Mouse (Mus musculus) CD8-positive naive resting alpha-beta T cell, adult 2 months (primary cell): ENCODE data around the gene Bpnt1.

Experiments
- DNase-seq, 2 experiments: peaks; one replicate each; pipeline ENCODE4 v3.0.0; 2022; ENCODE audit warnings: low read depth in 2 of 2, low spot score in 2 of 2

The Bpnt1 gene

DNA sequence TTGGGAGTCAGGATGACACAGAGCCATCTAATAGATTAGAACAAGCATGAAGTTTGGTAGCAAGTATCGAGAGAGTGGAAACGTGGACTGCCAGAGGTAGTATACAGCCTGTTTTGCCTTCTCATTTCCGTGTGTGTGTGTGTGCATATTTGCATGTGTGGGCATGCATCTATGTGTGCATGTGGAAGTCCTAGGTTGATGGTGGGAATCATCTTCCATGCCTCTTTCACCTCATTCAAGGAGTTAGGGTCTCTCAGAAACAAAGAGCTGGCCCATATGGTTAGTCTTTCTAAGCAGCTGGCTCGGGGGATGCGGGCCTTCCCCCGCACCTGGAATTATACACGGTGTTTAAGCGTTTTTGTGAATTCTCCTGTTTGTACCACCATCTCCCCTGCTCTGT lies 2.1 kb upstream of the Bpnt1 start:
- DNase-seq = no peak

DNA sequence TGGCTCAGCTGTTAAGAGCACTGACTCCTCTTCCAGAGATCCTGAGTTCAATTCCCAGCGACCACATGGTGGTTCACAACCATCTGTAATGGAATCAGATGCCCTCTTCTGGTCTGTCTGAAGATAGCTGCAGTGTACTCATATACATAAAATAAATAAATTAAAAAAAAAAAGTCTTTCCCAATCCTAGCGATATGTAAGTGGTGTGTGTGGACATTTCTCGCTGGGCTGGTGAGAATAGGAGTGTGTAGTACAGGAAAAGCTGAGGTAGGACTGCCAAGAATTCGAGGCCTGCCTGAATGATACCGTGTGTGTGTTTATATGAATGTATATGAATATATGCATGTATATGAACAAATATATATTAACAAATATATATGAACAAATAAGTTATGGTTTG lies 585 bp upstream of the Bpnt1 start:
- no peak for DNase-seq

DNA sequence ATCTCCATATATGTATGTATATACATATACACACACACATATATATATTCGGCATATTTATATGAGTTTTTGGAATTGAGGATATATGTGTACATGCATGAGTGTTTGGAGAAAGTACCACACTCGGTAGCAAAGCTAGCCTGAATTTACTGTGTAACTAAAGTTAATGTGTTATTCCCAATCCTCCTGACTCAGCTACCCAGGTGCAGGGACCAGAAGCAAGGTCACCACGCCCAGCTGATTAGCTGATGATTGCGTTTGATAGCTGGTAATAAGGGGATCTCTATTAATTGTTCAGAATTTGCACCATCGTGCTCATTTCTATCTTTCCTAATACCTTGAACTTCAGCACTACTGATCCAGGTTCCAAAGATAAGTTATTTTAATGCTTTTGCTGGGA lies 1.7 kb downstream of the Bpnt1 start:
- no peak for DNase-seq

DNA sequence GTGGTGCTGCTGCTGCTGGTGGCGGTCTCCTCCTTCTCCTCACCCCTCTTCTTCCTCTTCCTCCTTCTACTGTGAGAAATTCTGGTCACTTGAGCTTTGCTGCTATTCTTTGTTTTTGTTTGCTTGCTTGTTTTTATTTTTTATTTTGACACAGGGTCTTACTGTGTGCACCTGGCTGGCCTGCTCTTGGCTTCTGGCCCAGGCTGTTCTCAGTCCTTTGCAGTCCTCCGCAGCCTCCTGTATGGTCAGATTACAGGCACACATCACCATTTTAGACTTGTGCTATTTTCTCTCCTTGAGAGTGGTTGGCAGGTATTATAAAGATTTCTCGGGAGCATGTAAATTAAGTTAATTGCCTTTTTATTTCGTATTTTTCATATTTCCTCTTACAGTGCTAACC lies 2.2 kb downstream of the Bpnt1 start:
- DNase-seq = no peak

DNA sequence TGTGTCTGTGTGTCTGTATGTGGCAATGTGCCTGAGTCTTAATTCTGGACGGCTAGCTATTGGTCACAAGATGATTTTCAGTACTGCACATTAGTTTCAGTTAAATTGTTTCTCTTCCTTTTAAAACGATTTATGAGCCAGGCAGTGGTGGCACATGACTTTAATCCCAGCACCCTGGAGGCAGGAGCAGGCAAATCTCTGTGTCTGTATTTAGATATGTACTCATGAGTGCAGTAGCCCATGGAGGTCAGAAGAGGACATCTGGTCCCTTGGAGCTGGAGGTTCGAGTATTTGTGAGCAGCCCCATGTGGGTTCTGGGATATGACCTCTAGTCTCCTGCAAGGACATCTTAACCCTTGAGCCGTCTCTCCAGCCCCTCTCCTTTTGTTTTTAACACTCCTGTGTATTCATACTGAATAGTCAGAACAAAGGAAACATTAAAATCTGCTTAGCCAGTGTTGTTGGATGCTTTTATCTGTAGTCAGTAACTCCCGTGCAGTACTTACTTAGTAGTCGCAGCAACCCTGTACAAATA lies 3.3 kb downstream of the Bpnt1 start:
- DNase-seq = no peak

DNA sequence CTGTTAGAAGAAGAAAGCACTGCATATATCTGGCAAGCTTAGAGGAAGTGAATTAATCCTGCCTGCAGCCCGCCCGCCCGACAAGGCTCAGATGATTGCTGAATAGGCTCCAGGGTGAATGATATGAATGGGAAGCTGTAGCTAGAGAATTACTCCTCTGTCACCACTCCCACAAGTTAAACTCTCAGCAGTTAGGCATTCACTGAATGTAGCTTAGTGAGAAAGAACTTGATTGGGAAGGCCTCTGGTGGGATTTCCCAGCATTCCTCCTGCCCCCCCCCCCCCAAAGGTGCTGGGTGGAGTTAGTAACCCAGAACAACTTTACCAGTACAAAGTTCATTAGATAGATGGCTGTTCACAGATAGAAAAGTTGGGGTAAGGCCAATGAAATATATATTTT lies 4.6 kb downstream of the Bpnt1 start:
- DNase-seq = no peak

DNA sequence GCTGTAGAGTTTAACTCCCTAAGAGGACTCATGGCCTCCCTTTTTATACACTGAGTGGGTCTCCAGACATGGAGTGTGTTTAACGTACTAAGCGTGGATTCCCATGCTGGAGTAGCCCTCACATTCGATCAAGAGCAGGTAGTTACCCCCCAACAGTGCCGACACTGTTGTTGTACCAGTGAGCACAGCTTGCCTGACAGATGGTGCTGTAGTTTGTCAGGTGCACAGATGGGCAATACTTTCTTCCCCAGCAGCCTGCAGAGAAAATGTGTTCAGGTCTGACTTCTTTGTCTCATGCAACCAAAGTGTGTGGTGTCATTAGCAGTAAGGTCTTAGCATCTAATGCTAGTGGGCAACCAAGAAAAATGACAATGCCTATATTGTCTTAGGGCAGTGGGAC lies 10.5 kb downstream of the Bpnt1 start:
- DNase-seq = no peak

DNA sequence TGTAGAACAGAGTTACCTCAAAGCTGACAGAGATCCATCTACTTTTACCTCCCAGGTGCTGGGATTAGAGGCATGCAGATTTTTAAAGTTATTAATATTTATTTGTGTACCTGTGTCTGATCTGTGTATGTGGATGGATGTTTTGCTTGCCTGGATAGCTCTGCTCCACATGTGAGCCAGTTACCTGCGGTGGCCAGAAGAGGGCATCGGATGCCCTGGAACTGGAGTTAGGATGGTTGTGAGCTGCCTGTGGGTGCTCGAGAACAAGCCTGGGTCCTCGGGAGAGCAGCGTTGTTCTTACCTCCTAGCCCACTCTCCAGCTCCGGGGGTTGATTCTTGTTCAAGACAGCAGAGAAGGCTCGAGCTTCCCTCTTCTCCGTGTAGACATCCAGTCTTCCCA lies 11.5 kb downstream of the Bpnt1 start:
- DNase-seq = no peak

DNA sequence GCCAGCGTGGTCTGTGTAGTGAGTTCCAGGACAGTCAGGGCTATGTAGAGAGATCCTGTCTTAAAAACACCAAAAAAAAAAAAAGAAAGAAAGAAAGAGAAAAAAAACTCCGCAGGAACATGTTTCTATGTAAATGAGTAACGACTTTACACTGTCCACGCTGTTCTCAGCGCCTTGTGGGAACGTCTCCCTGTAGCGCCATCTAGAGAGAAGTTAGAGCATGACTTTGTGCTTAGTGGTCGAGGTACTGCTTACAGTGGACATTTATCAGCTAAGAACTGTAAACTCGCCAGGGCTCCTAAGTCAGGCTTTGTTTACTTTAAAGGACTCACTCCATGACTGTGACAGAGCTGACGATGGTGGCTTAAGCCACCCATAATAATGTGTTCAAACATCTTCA lies 14.2 kb downstream of the Bpnt1 start:
- DNase-seq = no peak

DNA sequence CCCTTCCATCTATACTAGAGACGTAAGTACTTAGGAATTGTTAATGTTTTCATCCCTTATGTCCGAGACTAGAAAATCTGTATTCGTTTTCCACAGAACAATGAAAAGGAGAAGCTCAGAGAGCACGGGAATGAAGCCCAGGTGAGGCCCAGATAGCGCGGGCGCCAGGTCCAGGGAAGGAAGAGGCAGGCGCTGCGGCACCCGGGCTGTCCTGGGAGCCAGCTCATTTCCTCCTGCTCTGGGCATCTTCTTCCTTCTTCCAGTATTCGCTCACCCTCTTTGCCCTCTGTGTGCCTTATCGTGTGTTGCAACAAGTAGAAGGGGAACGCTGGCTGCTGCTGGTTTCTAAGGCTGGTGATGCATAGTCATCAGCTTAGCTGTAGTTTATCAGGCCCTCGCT lies 17.8 kb downstream of the Bpnt1 start:
- DNase-seq = no peak

DNA sequence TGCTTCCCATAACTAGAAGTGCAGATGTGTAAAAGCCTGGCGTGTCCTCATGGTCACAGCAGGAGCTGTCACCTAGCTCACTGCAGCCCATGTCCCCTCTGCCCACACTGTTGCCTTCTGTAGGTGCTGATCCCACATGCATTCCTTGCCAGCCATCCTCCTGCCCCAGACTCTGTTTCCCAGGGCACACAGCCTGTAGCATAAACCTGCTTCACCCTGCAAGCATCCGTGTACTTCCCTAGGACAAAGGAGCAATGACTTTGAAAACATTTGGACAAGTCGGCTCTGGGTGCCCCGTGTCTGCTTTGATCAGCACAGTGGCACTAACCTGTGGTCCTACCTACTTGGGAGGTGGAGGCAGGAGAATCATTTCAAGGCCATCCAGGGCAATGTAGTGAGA lies 18.7 kb downstream of the Bpnt1 start:
- DNase-seq = no peak

DNA sequence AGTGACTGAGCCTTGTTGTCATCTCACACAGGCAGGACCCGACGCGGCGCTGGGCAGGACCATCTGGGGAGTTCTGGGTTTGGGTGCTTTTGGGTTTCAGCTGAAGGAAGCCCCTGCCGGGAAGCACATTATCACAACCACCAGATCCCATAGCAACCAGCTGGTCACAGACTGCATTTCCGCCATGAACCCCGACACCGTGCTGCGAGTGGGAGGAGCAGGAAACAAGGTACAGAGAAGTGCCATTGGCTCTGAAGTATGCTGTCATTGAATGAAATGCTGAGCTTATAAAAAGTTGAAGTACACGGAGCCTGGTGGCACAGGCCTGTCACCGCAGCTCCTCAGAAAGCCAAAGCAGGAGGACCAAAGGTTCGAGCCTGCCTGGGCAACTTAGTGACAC lies 20.2 kb downstream of the Bpnt1 start:
- peak in 1 of 2 experiments; percentile 11 for DNase-seq

DNA sequence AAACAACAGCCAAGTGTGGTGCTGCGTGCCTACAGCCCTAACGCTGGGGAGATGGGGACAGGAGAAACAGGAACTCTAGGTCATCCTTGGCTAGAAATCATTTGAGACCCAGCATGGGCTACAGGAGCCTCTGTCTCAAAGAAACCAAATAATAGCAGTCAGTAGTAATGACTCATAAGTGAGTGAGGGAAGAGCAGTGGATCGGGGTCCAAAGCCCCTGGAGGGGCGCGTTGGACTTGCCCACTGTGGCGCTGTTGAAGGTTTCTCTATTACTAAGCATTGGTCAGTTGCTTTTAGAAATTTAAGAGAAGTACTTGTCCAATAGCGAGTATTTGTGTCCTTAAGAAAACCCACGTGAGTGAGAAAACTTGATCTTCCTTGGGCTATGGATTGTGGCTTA lies 21.4 kb downstream of the Bpnt1 start:
- DNase-seq = no peak

DNA sequence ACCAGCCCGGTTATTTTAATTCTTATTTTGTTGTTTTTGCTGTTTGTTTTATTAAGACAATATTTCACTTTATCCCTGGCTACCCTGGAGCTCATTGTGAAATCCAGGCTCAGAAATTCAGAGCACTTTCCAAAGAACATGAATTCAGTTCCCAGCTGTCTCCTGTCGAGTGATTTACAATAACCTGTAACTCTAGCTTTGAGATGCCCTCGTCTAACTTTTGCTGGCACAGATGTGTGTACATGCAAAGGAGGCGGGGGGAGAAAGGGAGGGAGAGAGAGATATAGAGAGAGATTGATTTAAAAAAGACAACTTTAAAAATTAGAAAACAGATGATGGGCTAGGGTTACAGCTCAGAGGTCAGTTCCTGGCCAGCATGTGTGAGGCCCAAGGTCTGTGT lies 22.8 kb downstream of the Bpnt1 start:
- no peak for DNase-seq

DNA sequence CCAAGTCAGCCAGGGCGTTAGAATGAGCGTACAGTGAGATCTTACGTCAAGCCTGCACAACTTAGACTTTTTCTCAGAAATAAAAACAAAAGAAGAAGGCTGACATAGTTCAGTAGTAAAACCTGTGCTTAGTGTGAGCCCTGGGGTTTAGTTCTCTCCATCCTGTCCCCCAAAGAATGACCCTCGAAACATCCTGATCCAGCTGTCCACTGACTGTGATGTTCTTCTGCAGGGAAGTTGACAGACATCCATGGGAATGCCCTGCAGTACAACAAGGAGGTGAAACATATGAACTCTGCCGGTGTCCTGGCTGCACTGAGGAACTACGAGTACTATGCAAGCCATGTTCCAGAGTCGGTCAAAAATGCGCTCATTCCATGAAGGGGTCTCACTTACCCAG lies 24.3 kb downstream of the Bpnt1 start:
- DNase-seq = no peak

DNA sequence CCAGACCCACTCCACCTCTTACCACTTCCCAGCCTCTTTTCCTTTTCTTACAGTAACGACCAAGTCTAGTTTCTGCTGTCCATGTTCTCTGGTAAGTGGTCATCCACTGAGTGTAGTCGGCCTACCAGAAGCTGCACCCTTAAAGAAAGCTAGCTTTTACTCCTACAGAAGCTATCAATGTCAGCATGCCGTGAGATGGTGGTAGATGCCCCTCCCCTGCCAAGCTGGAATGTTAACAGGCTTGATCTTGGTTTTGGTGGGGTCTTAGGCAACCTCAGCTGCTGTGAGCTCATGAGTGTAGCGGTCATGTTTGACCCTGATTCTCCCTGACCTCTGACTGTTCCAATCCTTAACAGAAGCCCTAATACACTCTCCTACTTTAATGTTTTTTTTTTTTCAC lies 26.3 kb downstream of the Bpnt1 start:
- DNase-seq = no peak

DNA sequence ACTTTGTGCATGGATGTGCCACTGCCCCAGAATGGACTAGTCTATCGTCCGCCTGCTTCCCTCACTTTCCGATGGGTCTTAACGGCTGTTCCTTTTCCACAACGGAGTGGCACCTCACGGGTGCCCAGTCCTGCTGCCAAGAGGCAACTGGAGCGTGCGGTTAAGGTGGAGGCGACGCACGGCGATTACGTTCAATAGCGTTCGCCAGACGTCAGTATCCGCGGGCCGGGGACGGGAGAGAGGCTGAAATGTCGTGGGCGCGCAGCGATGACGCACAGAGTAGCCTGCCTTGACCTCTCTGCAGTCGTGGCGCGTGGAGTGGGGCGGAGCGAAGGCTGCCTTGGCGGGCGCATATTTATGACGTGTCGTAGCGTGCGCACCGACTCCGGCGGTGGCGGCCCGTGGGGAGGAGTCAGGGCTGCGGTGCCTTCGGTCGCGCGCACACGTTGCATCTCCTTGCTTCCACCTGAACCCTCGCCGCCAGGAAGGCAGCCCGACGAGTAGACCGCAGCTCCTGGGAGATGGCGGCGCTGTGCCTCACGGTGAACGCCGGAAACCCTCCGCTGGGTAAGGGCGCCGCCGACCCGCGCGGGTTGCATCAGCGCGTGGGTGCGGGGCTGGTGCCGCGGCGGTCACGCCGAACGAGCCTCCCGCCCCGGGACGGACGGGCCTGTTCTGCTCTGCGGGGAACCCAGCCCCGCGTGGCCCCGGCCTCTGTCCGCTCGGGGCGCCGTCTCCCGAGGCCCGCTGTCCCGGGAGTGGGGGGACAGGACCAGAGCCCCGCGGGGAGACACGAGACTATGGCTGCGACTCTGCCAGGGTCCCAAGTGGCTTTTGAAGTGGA lies 30.9 kb downstream of the Bpnt1 start, which contains the start of gene Eprs:
TSS of gene Eprs (plus strand) at position 368 of the 844 bp plus-strand sequence.
- DNase-seq = peak; percentile 98

DNA sequence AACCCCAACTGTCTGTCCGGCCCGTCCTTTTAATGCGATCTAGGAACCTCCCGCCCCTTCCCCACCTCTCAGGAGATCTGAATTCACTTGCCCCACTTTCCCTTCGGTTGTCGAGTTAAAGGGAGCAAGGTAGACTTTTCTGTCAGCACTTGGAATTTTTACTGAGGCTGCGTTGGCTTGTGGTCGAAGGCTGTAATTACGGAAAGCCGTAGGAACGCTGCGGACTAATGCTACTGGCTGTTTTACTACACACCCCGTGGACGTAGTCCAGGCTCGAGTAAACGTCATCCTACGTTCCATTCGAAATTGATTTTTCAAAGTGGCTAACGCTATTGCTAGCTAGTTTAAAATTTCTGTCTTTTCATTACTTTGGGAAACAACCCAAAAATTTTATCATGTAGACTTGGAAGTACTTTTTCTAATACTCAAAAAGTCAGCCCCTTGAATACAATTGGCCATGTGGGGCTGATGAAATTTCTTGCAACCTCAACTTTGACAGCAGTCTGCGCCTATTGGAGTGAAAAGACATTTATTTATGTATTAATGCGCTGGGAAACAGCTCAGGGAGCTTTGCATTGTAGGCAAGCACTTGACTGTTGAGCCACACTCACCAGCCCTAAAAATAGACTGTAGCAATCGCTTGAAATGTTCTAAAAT lies 31.7 kb downstream of the Bpnt1 start:
- DNase-seq = peak in 1 of 2 experiments; percentile 12

DNA sequence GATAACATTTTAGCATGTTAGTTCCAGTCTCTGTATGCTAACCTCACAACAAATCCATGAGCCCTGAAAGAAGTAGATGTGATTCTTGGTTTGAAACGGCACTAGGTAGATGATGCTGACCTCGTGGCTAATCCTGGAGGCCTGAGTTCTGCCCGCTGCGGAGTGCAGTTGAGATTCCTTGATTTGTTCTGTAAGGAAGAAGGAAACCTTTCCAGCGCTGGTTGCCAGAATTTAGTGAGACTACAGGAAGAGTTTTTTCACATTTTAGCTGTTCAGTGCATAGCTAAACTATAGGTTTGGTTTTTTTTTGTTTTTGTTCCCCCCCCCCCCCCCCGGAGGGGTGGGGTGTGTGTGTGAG lies 32.2 kb downstream of the Bpnt1 start:
- DNase-seq = no peak

DNA sequence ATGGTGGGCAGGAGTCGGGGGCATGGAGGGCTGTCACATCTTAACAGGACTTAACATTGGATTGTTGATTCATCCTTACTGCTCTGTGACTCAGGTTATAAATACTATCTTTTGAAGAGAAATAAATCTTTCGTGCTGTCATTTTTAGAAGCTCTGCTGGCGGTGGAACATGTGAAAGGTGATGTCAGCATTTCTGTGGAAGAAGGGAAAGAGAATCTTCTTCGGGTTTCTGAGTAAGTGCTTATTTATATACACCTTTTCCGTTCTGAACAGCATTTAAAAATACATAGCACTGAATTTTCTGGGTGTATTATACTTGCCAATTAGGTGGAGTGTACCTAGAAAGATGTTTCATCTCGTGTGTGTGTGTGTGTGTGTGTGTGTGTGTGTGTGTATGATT lies 35.4 kb downstream of the Bpnt1 start:
- DNase-seq = no peak

DNA sequence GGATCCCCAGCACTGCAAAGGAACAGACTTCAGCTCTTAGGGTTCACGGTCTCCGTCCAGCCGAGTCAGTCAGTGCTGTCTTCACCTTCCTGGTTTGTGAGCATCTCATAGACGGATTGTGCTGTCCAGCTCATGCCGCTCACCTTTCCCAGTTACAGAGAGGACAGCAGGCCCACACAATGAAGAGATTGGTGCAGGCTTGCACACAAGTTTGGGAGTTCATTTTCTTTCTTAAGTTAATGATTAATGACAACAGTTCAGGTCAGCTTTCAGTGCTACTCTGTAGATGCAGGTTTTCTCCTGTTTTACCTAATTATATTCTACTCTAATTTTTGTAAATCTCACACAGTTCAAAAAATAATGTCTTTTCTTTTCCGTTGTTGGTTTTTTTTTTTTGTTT lies 38.0 kb downstream of the Bpnt1 start:
- no peak for DNase-seq

DNA sequence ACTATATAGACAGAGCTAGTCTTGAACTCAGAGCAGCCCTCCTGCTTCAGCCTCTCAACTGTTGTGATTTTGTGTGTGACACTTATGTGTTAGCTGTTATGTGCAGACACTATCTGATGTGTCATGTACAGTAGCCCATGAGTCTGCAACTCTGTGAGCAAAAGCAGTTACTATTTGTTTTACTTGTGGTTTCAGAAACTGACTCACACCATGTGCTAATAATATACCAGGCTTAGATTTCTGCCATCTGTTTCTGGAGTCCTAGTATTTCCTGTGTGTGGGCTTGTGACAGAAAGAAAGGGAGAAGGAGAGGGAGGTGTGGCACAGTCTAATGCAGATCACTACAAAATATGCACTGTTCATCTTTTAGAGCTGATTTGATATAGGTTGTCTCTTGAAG lies 44.4 kb downstream of the Bpnt1 start:
- DNase-seq = no peak

DNA sequence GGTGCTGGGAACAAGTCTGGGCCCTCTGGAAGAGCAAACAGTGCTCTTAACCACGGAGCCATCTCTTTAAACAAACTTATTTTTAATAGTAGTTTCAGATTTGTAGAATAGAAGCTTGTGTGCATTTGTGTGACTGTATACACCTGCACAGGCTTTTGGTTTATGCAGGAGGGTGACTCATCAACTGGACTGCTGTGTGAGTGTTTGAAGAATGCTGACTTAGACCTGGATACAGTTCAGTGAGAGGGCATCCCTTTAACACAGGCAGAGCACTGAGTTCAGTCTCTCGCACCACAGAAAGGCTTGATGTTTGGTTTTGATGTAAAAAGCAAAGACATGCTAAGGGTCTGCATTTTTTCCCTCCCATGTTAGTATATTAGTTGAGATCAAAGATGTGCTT lies 45.5 kb downstream of the Bpnt1 start:
- DNase-seq = no peak
